9 mouse cellular contexts compared by ENCODE assay signal in genomic region chr13:70840161-70840560, GRCm38 (mm10). TPM values are rescaled to one million over a fixed set of nuclear protein-coding genes. Genes with fewer than 3 reads are reported as not detected.
A peak's percentile ranks its signal among the peaks of the same experiment; 100 is the strongest.
DNase-seq lines count a peak whose midpoint lies in the region; ATAC-seq and TF ChIP-seq lines count a peak whose summit lies in the region.
"Had no signal": no experiment of that assay in that cellular context is flagged by ENCODE, and none has a peak within 500 bp of the region (broad histone marks: within the 10 kb centered on the region; RNA-seq: fewer than 3 reads in every experiment).

No protein-coding gene starts in this region.

- no peak for TF ChIP-seq CTCF in thymus, adult 2 months (IDR thresholded peaks at IDR 0.05; ENCODE audit: borderline replicate concordance, control insufficient read depth, extremely low read depth, insufficient read depth, low read length, poor library complexity)

- intact Hi-C loops in gastrocnemius, postnatal 14 days (cut with DNase I; ENCODE audit: low total_unique reads), result loop anchor here (2.0 to 10.0 kb wide), 2 partner anchors 197 to 225 kb away; no protein-coding TSS in a partner anchor

- peak; percentile 60 for DNase-seq in liver
- peak; percentile 62 for DNase-seq in gastrocnemius, postnatal 14 days
- DNase-seq in limb, embryonic 11.5 days (ENCODE audit: low spot score), result peak; percentile 82
- DNase-seq in thymus, adult 2 months, result peak; percentile 30

- H3K27me3 ChIP-seq in liver, embryonic 12.5 days (replicated peaks), result peaks cover 34% of the 10 kb centered on the region
- peaks cover 5% of the 10 kb centered on the region; the same call in 1 of the 2 replicates for H3K27me3 ChIP-seq in kidney, embryonic 14.5 days (ENCODE audit: control insufficient read depth, insufficient read depth, low read length)
- peaks cover 22% of the 10 kb centered on the region for H3K27me3 ChIP-seq in limb, embryonic 11.5 days (ENCODE audit: control insufficient read depth, insufficient read depth, low read length)
- H3K27me3 ChIP-seq in myocyte (ENCODE audit: control insufficient read depth, insufficient read depth, insufficient read length), result peaks cover 40% of the 10 kb centered on the region
- no peaks in the 10 kb centered on the region for H3K27me3 ChIP-seq in thymus, adult 2 months (ENCODE audit: control insufficient read depth, insufficient read depth, low read length)

- H3K4me1 ChIP-seq in liver, embryonic 12.5 days, result peaks cover 3% of the 10 kb centered on the region; the same call in 1 of the 2 replicates
- peaks cover 7% of the 10 kb centered on the region; the same call in 1 of the 2 replicates for H3K4me1 ChIP-seq in kidney, embryonic 14.5 days (ENCODE audit: control insufficient read depth, insufficient read depth, low read length)
- H3K4me1 ChIP-seq in limb, embryonic 11.5 days (ENCODE audit: control insufficient read depth, insufficient read depth, low read length), result no peaks in the 10 kb centered on the region
- no peaks in the 10 kb centered on the region for H3K4me1 ChIP-seq in thymus, adult 2 months (replicated peaks; ENCODE audit: control insufficient read depth, insufficient read depth, low read length)

- no peak overlapping the region for H3K27ac ChIP-seq in liver, embryonic 12.5 days
- no peak overlapping the region for H3K27ac ChIP-seq in kidney, embryonic 14.5 days (ENCODE audit: low read depth, low read length)
- no peak overlapping the region for H3K27ac ChIP-seq in limb, embryonic 11.5 days (replicated peaks; ENCODE audit: low read depth, low read length)
- H3K27ac ChIP-seq in thymus, adult 2 months (ENCODE audit: control insufficient read depth, insufficient read depth, low read length), result no peak overlapping the region

- WGBS in liver, embryonic 12.5 days (ENCODE audit: insufficient replicate concordance), result 10% methylated on average over 6 of the region's 6 CpGs
- 5% methylated on average over 6 of the region's 6 CpGs for WGBS in kidney, embryonic 14.5 days
- WGBS in limb, embryonic 11.5 days, result 9% methylated on average over 6 of the region's 6 CpGs
- 10% methylated on average over 6 of the region's 6 CpGs for WGBS in thymus, adult 2 months

- H3K4me3 ChIP-seq in liver, embryonic 12.5 days, result no peak overlapping the region
- H3K4me3 ChIP-seq in kidney, embryonic 14.5 days (ENCODE audit: low read length), result peak overlapping the region; percentile 44; the same call in 1 of the 2 replicates
- H3K4me3 ChIP-seq in limb, embryonic 11.5 days (ENCODE audit: low read depth, low read length), result no peak overlapping the region
- H3K4me3 ChIP-seq in myocyte, result no peak overlapping the region
- H3K4me3 ChIP-seq in thymus, adult 2 months (ENCODE audit: control insufficient read depth, insufficient read depth, low read length), result no peak overlapping the region

- no peaks in the 10 kb centered on the region for H3K36me3 ChIP-seq in liver, embryonic 12.5 days
- no peaks in the 10 kb centered on the region; the same call in 1 of the 2 replicates for H3K36me3 ChIP-seq in kidney, embryonic 14.5 days (ENCODE audit: control insufficient read depth, insufficient read depth, low read length)
- no peaks in the 10 kb centered on the region for H3K36me3 ChIP-seq in limb, embryonic 11.5 days (ENCODE audit: control insufficient read depth, insufficient read depth, low read length)
- H3K36me3 ChIP-seq in myocyte (ENCODE audit: control insufficient read depth, insufficient read depth), result no peaks in the 10 kb centered on the region
- no peaks in the 10 kb centered on the region for H3K36me3 ChIP-seq in thymus, adult 2 months (ENCODE audit: control insufficient read depth, insufficient read depth, low read length)
- H3K36me3 ChIP-seq: G1E had no signal

- no peak overlapping the region for H3ac ChIP-seq in myocyte (ENCODE audit: control insufficient read depth, insufficient read length)

- H3K9ac ChIP-seq in liver, embryonic 12.5 days, result no peak overlapping the region
- H3K9ac ChIP-seq in kidney, embryonic 14.5 days (ENCODE audit: low read depth, low read length), result peak overlapping the region; percentile 19; the same call in 1 of the 2 replicates
- H3K9ac ChIP-seq in limb, embryonic 11.5 days (ENCODE audit: low read length), result no peak overlapping the region

- no peak overlapping the region for H3K4me2 ChIP-seq in liver, embryonic 12.5 days
- H3K4me2 ChIP-seq in kidney, embryonic 14.5 days (replicated peaks; ENCODE audit: low read depth, low read length), result peak overlapping the region; percentile 65
- no peak overlapping the region for H3K4me2 ChIP-seq in limb, embryonic 11.5 days (ENCODE audit: low read depth, severe bottlenecking)
- peak overlapping the region; percentile 24 for H3K4me2 ChIP-seq in myocyte (ENCODE audit: low read depth)

- no peaks in the 10 kb centered on the region for H3K79me2 ChIP-seq in myocyte (ENCODE audit: control insufficient read depth, insufficient read depth)

- no peaks in the 10 kb centered on the region for H3K9me3 ChIP-seq in liver, embryonic 12.5 days (replicated peaks)
- H3K9me3 ChIP-seq in kidney, embryonic 14.5 days (ENCODE audit: control insufficient read depth, low read length), result no peaks in the 10 kb centered on the region
- H3K9me3 ChIP-seq in limb, embryonic 11.5 days (ENCODE audit: control insufficient read depth, low read length), result no peaks in the 10 kb centered on the region

- no peak for TF ChIP-seq POLR2A in myocyte (IDR thresholded peaks at IDR 0.05; ENCODE audit: insufficient read length, low read depth)
- no peak for TF ChIP-seq POLR2A in thymus, adult 2 months (IDR thresholded peaks at IDR 0.05; ENCODE audit: control insufficient read depth, extremely low read depth, insufficient read depth, low read length, poor library complexity)

- ATAC-seq in liver, embryonic 12.5 days, result no peak
- peak; percentile 78; the same call in 1 of the 2 replicates for ATAC-seq in common myeloid progenitor, adult 5-6 weeks (replicated peaks; ENCODE audit: low read depth, poor library complexity, severe bottlenecking)
- peak; percentile 74; the same call in 1 of the 2 replicates for ATAC-seq in kidney, embryonic 14.5 days (ENCODE audit: low FRiP score, low TSS enrichment)
- peak; percentile 35; the same call in 1 of the 2 replicates for ATAC-seq in limb, embryonic 11.5 days (ENCODE audit: insufficient number of reproducible peaks, low FRiP score, low TSS enrichment, low read depth)

TF ChIP-seq in myocyte, 11 proteins besides CTCF, POLR2A, EP300 and RAD21:
- TF ChIP-seq MYOD1 (IDR thresholded peaks at IDR 0.05; ENCODE audit: control insufficient read depth in 1 of 3, insufficient read length in 2 of 3, low read depth in 2 of 3) (no peak), E2F4 (IDR thresholded peaks at IDR 0.05; ENCODE audit: insufficient read depth) (no peak), CEBPB (IDR thresholded peaks at IDR 0.05; ENCODE audit: insufficient read depth, poor library complexity, severe bottlenecking) (no peak), POLR2AphosphoS2 (IDR thresholded peaks at IDR 0.05; ENCODE audit: insufficient read length, low read depth) (no peak), MYOG (IDR thresholded peaks at IDR 0.05; ENCODE audit: control insufficient read depth in 1 of 3, insufficient read depth in 1 of 3, insufficient read length in 2 of 3, low read depth in 2 of 3) (no peak), TCF3 (IDR thresholded peaks at IDR 0.05; ENCODE audit: insufficient read length, low read depth) (no peak), REST (IDR thresholded peaks at IDR 0.05; ENCODE audit: insufficient read depth, insufficient read length) (no peak), USF1 (IDR thresholded peaks at IDR 0.05; ENCODE audit: low read depth) (no peak), MAX (IDR thresholded peaks at IDR 0.05; ENCODE audit: low read depth) (no peak), TCF12 (IDR thresholded peaks at IDR 0.05; ENCODE audit: insufficient read depth, poor library complexity, severe bottlenecking) (no peak), SRF (IDR thresholded peaks at IDR 0.05; ENCODE audit: control insufficient read depth, insufficient read length, low read depth) (no peak)

RNA-seq across cellular contexts. Expression of gene Adamts16, which starts 1.4 kb away (rescaled TPM):
- 0.18 TPM in 1 of 2 replicates, not detected in the other for polyA plus RNA-seq in liver, embryonic 12.5 days (2016; fragmentation: Nextera tagmentation; extraction: Ambion mirVana)
- not detected in 2 replicates for total RNA-seq in common myeloid progenitor, adult 5-6 weeks (2017)
- total RNA-seq in gastrocnemius, postnatal 14 days (2021), result 1 to 10 TPM in 1 of 2 experiments, under 1 TPM in 1; 0.73 to 1.7 TPM
- polyA plus RNA-seq in kidney, embryonic 14.5 days (2014; fragmentation: Nextera tagmentation; extraction: Ambion mirVana), result 6.6 and 11.2 TPM in 2 replicates
- polyA plus RNA-seq in limb, embryonic 11.5 days (2014; fragmentation: Nextera tagmentation; extraction: Ambion mirVana), result 0.52 and 0.73 TPM in 2 replicates
- polyA plus RNA-seq in myocyte (2012; fragmentation: generic; extraction: Trizol), result 0.67 TPM
- polyA plus RNA-seq in thymus, adult 2 months (2012; rRNA removed), result 0.09 and 0.13 TPM in 2 replicates
- polyA plus RNA-seq: G1E had no signal

Comparison
In these comparisons a context has a peak if more than half of its experiments do, and no peak if none do; other contexts are left out.
1. DNase-seq: peak in every context shown above with its lines; median percentile 82 in limb, embryonic 11.5 days; 62 in gastrocnemius, postnatal 14 days; 60 in liver; 30 in thymus, adult 2 months.
2. H3K4me2 ChIP-seq: peak in kidney, embryonic 14.5 days (single experiment) and myocyte (single experiment); none in liver, embryonic 12.5 days (single experiment) and limb, embryonic 11.5 days (single experiment).